Mouse (Mus musculus) embryonic facial prominence, embryonic 12.5 days (tissue): ENCODE measurements around the gene Necab2. TPM values are rescaled to one million over a fixed set of nuclear protein-coding genes. Genes with fewer than 3 reads are reported as not detected.
A peak's percentile ranks its signal among the peaks of the same experiment; 100 is the strongest.

ENCODE experiments used
- ATAC-seq: fragments of 200-750 bp; cut with Nextera tagmentation; 2 replicates; pipeline ENCODE4 v1.8.0; 2017; ENCODE audit not compliant: insufficient number of reproducible peaks, insufficient read depth, low FRiP score, low TSS enrichment
- H3K27ac ChIP-seq: fragments of 300-500 bp; sonication (generic); 2 replicates; pipeline ENCODE4 v1.5.1; 2016; ENCODE audit warnings: mild to moderate bottlenecking
- H3K27me3 ChIP-seq: fragments of 300-500 bp; sonication (generic); 2 replicates; pipeline ENCODE4 v1.6.1; 2016; ENCODE audit warnings: mild to moderate bottlenecking, moderate library complexity
- H3K36me3 ChIP-seq: fragments of 300-500 bp; sonication (generic); 2 replicates; pipeline ENCODE4 v1.6.1; 2016; ENCODE audit warnings: mild to moderate bottlenecking
- H3K4me1 ChIP-seq: fragments of 300-500 bp; sonication (generic); 2 replicates; pipeline ENCODE4 v1.6.1; 2016
- H3K4me2 ChIP-seq: fragments of 300-500 bp; sonication (generic); replicated peaks from 2 replicates; pipeline ENCODE4 v1.6.1; 2016; ENCODE audit warnings: mild to moderate bottlenecking, moderate library complexity
- H3K4me3 ChIP-seq: fragments of 300-500 bp; sonication (generic); 2 replicates; pipeline ENCODE4 v1.5.1; 2016; ENCODE audit warnings: mild to moderate bottlenecking
- H3K9ac ChIP-seq: fragments of 300-500 bp; sonication (generic); 2 replicates; pipeline ENCODE4 v1.6.1; 2016; ENCODE audit warnings: mild to moderate bottlenecking, moderate library complexity
- H3K9me3 ChIP-seq: fragments of 300-500 bp; sonication (generic); 2 replicates; pipeline ENCODE4 v1.6.1; 2016; ENCODE audit warnings: mild to moderate bottlenecking, moderate library complexity
- WGBS: fragments of 180-500 bp; shearing (Covaris S2); methylation state at CpG from one replicate; pipeline ENCODE4 v1.1.7; 2016; 5-methylcytosine and 5-hydroxymethylcytosine counted together
- polyA plus RNA-seq: library from polyadenylated mRNA; unstranded; fragments of >200 nt; fragmentation: Nextera tagmentation; extraction: Ambion mirVana; gene quantifications from 2 replicates; pipeline ENCODE4 v1.2.1, GENCODE M21; 2016

The Necab2 gene
- polyA plus RNA-seq, 1 experiment from 2014 or later: 12.5 TPM

DNA sequence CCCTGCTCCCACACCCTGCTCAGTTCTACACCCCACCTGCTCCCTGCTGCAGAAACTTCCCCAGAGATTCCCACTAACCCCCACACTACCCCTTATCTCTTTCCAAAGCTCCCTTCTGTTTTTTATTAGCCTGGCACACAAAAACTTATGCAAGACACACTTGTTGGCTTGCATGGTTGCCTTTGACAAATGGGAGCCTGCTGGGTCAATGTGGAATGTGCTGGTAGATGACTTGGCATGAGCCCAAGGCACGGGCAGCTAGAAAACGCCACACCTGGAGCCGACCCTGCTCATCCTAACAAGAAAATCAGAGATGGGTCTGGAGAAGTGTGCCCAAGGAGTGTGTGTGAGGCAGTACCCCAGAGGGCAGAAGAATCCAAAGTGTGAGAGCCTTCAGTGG is 17.0 kb upstream of the Necab2 start:
- Histone ChIP-seq H3K27me3 (no peaks in the 10 kb centered on the region), H3K4me1 (0 out of 2 replicates have a peak, but pooled peaks cover 3% of the 10 kb centered on the region), H3K4me2 (no peak overlapping the region), H3K27ac (no peak overlapping the region), H3K9ac (no peak overlapping the region), H3K9me3 (no peaks in the 10 kb centered on the region), H3K4me3 (no peak overlapping the region), H3K36me3 (no peaks in the 10 kb centered on the region)
- no peak for ATAC-seq
- 84% methylated on average over 3 of the region's 3 CpGs for WGBS

DNA sequence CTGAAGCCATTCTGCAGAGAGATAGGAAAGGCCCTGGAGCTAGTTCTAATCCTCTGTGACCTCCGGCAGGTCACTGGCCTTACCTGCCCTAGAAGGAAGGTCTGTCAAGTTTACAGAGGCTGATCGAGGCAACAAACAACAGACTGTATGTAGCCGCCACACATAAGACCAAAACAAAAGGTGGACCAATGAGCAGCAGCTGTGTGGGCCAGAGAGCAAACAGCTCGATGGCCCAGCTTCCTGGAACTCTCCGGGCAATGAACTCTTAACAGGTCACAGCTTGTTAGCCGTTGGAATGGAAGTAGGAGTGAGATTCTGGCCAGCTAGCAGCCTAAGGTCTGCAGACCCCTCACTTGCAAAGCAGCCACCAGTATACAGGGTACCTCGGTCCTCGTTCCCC is 16.3 kb upstream of the Necab2 start:
- Histone ChIP-seq H3K9me3 (no peaks in the 10 kb centered on the region), H3K4me3 (no peak overlapping the region), H3K36me3 (no peaks in the 10 kb centered on the region), H3K4me1 (0 out of 2 replicates have a peak, but pooled peaks cover 3% of the 10 kb centered on the region), H3K27ac (no peak overlapping the region), H3K4me2 (no peak overlapping the region), H3K9ac (no peak overlapping the region), H3K27me3 (no peaks in the 10 kb centered on the region)
- 65% methylated on average over 8 of the region's 8 CpGs for WGBS
- no peak for ATAC-seq

DNA sequence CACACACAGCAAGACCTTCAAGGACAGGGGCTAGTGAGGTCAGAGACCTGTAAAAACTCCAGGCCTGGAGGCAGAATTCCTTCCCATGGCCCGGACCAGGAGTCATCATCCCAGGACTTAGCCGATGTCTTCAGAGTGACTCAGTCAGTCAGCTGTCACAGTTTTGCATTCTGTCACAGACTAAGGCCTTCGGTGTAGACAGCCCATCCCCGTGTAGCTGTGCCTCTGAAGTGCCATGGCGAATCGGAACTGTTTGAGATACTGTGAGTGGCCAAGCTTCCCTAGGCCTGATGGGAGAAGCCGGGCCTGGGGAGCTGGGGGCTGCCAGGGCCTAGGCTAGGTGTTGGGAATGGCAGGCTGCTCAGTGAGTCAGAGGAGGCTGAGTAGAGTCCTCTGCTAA is 15.8 kb upstream of the Necab2 start:
- no peak overlapping the region for H3K9ac ChIP-seq
- no peak for ATAC-seq
- 83% methylated on average over 7 of the region's 7 CpGs for WGBS

DNA sequence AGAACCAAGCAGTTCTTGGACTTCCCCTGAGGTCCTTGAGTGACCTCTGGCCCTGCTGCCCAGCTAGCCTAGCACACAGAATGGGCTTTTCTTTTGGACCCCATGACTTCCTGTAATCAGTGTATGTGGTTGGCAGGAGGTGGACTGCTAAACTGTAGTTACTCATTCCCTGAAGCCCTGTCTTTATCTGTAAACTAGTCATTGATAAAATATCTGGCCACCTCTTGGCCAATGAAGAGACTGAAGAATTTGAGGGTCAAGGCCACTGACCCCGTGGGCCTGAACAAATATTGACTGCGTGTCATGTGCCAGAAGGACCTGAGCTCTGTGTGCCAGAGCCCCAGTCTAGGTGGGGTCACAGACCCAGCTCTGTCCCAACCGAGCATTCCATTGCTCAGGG is 14.1 kb upstream of the Necab2 start:
- Histone ChIP-seq H3K36me3 (no peaks in the 10 kb centered on the region), H3K4me2 (no peak overlapping the region), H3K9me3 (no peaks in the 10 kb centered on the region), H3K27me3 (no peaks in the 10 kb centered on the region), H3K9ac (no peak overlapping the region), H3K4me1 (0 out of 2 replicates have a peak, but pooled peaks cover 3% of the 10 kb centered on the region), H3K4me3 (no peak overlapping the region), H3K27ac (no peak overlapping the region)
- WGBS: 29% methylated on average over 3 of the region's 3 CpGs
- ATAC-seq: no peak

More for the DNA sequence above, 15.8 kb upstream of the Necab2 start:
- Histone ChIP-seq H3K4me3 (no peak overlapping the region), H3K4me1 (0 out of 2 replicates have a peak, but pooled peaks cover 3% of the 10 kb centered on the region), H3K9me3 (no peaks in the 10 kb centered on the region), H3K36me3 (no peaks in the 10 kb centered on the region), H3K27me3 (no peaks in the 10 kb centered on the region), H3K4me2 (no peak overlapping the region), H3K27ac (no peak overlapping the region)

DNA sequence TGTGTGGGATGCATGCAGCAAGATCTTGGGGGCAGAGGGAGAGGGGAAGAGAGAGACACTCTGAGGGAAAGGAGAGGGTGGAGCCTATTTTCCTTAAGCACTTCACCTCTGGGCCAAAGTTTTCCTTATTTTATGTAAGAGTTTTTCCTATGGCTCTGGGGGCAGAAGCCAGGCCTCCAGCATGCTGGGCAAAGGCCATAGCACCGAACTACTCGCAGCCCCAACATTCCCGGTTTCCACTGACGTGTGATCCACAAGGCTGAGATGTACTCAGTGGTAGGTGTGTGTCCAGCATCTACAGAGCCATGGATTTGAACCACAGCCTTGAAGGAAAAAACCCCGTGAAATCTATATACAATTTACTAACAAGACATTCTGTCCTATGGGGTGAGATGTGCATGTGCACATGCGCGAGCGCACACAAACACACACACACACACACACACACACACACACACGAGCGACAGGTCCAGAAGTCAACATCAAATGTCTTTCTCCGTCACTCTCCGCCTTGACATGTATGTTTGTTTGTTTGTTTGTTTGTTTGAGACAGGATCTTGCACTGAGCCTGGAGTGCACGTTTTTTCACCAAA is 12.8 kb upstream of the Necab2 start, which contains the start of gene Osgin1:
Gene Osgin1, plus strand, starts transcription at position 543 of the 593 bp plus-strand sequence.
- Histone ChIP-seq H3K9ac (no peak within 1 kb of the TSS), H3K9me3 (no peaks in the 10 kb centered on the region), H3K36me3 (no peaks in the 10 kb centered on the region), H3K4me3 (no peak within 1 kb of the TSS), H3K4me1 (0 out of 2 replicates have a peak, but pooled peaks cover 3% of the 10 kb centered on the region), H3K4me2 (no peak within 1 kb of the TSS), H3K27me3 (no peaks in the 10 kb centered on the region), H3K27ac (no peak within 1 kb of the TSS)
- no peak for ATAC-seq
- WGBS: 89% methylated on average over 13 of the region's 13 CpGs

DNA sequence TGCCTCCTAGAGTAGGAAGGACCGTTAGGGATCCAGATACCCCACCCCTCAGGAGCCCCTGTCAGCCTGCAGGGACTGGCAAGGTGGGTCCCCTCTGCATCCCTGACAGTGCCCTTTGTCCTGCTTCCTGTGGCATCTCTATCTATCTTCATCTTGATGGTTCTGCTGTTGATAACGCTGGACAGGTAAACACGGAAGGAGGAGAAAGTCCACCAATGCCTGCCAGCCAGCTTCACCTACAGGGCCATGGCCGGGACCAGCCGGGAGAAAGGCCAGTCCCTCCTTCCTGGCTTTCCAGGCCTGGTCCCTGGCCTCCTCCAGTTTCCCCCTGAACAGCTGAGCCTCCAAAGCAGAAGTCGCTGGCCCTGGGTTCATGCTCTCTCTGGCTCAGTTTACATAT is 11.9 kb upstream of the Necab2 start:
- no peak overlapping the region for H3K27ac ChIP-seq
- H3K4me3 ChIP-seq: no peak overlapping the region
- 85% methylated on average over 6 of the region's 6 CpGs for WGBS
- ATAC-seq: no peak
- H3K36me3 ChIP-seq: no peaks in the 10 kb centered on the region
- H3K4me1 ChIP-seq: 0 out of 2 replicates have a peak, but pooled peaks cover 3% of the 10 kb centered on the region
- no peak overlapping the region for H3K9ac ChIP-seq
- H3K4me2 ChIP-seq: no peak overlapping the region
- H3K27me3 ChIP-seq: no peaks in the 10 kb centered on the region
- no peaks in the 10 kb centered on the region for H3K9me3 ChIP-seq

DNA sequence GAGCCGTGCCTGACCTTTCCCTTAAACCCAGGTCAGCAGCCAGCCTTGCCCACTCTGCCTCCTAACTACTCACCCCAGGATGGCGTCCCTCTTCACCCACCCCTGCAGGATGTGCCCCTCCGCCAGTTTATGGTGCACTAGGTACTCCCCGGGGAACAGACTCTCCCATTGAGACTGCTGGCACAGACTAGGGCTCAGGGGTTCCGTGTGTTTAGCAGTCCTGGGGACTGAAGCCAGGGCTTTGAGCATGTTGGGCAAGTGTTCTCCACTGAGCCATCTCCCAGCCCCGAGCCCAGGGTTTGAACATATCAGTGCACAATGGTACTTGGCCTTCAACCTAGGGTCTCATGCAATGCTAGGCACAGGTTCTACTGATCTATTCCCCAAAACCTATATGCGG is 11.0 kb upstream of the Necab2 start:
- Histone ChIP-seq H3K36me3 (no peaks in the 10 kb centered on the region), H3K27me3 (no peaks in the 10 kb centered on the region), H3K4me3 (no peak overlapping the region), H3K4me1 (0 out of 2 replicates have a peak, but pooled peaks cover 3% of the 10 kb centered on the region), H3K9ac (no peak overlapping the region), H3K9me3 (no peaks in the 10 kb centered on the region), H3K4me2 (no peak overlapping the region), H3K27ac (no peak overlapping the region)
- ATAC-seq: no peak
- WGBS: 73% methylated on average over 7 of the region's 7 CpGs

DNA sequence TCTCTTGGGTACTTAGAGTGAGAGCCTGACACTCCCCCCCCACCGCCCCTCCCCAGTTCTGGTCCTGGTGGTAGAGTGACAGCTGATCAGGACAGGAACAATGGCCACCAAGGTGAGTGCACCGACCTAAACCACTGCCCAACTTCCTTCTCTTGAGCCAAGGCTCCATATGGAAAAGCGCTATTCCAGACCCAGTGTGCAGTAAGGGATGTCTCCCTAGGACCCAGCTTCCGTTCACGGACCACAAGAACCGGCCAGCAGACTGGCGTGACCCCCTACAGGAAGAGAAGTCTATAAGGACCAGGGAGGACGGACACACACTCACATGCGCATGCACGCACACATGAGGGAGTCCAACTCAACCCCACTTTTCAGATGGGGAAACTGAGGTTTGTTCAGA is 10.2 kb upstream of the Necab2 start:
- WGBS: 88% methylated on average over 10 of the region's 10 CpGs
- Histone ChIP-seq H3K27ac (no peak overlapping the region), H3K36me3 (no peaks in the 10 kb centered on the region), H3K9ac (no peak overlapping the region), H3K4me1 (peaks cover 7% of the 10 kb centered on the region; the same call in 1 of the 2 replicates), H3K4me3 (no peak overlapping the region), H3K9me3 (no peaks in the 10 kb centered on the region), H3K4me2 (no peak overlapping the region), H3K27me3 (no peaks in the 10 kb centered on the region)
- no peak for ATAC-seq

DNA sequence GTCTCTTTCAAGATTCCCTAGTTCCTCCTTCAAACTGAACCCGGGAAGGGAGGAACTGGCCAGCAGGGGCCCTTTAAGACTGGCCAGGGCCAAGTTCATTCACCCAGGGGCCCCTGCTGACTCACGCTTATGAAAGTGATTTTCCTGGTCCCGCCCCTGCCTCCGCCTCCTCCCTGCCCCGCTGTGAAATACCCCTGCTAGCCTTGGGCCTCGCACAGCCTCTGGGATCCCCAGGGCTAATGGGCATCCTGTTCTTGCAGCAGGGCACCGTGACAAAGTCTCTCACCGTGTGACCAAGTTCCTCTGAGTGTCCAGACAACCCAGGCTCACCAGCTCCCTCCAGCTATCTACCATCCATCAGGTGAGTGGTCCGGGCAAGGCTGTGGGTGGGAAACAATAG is 9.6 kb upstream of the Necab2 start:
- Histone ChIP-seq H3K36me3 (no peaks in the 10 kb centered on the region), H3K27me3 (no peaks in the 10 kb centered on the region), H3K4me2 (0 out of 2 replicates have a peak overlapping the region, but pooled peaks have one; percentile 10), H3K4me1 (peaks cover 7% of the 10 kb centered on the region; the same call in 1 of the 2 replicates), H3K27ac (no peak overlapping the region), H3K9ac (no peak overlapping the region), H3K9me3 (no peaks in the 10 kb centered on the region), H3K4me3 (no peak overlapping the region)
- 15% methylated on average over 9 of the region's 9 CpGs for WGBS
- no peak for ATAC-seq

DNA sequence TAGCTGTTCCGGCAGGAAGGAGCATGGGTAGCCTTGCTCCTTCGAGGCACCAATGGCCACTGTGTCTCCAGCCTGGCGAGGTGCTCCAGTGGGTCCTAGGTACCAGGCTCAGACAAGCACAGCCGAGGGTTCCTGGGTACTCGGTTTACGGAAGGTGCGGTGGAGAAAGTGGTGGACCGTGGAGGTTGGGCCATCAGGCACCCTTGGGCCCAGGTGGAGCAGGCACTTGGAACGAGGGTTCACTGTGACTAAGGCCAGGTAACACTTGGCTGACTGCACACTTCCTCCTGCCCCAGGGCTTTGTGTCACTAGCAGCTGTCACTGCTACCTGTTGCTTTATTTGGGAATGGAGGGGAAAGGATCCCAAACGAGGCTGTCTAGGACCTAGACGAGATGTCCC is 9.0 kb upstream of the Necab2 start:
- Histone ChIP-seq H3K9ac (no peak overlapping the region), H3K27me3 (peaks cover 3% of the 10 kb centered on the region; the same call in 1 of the 2 replicates), H3K27ac (no peak overlapping the region), H3K4me3 (no peak overlapping the region), H3K36me3 (no peaks in the 10 kb centered on the region), H3K4me1 (peaks cover 5% of the 10 kb centered on the region; the same call in 1 of the 2 replicates), H3K9me3 (no peaks in the 10 kb centered on the region), H3K4me2 (0 out of 2 replicates have a peak overlapping the region, but pooled peaks have one; percentile 10)
- 69% methylated on average over 11 of the region's 11 CpGs for WGBS
- no peak for ATAC-seq

DNA sequence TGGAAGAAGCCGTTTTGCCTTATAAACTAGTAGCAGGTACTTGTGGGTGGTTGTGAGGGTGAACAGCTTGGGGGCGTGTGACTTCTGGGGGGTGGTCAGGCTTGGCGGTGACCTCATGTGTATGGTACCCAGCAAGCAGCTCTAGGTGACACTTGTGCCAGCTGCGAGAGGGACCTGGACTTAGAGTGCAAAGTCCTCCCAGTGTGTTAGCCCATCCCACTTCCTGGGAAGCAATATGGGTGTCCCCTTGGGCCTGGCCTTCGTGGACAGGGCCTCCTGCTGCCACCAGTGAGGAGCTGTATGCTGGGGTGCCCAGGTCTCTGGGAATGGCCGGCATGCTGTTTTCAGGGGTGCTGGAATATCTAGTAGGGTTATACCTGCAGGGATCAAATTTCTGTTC is 7.6 kb upstream of the Necab2 start:
- Histone ChIP-seq H3K9me3 (no peaks in the 10 kb centered on the region), H3K4me2 (no peak overlapping the region), H3K4me3 (no peak overlapping the region), H3K27ac (no peak overlapping the region), H3K4me1 (peaks cover 5% of the 10 kb centered on the region; the same call in 1 of the 2 replicates), H3K36me3 (no peaks in the 10 kb centered on the region), H3K27me3 (peaks cover 3% of the 10 kb centered on the region; the same call in 1 of the 2 replicates), H3K9ac (no peak overlapping the region)
- ATAC-seq: no peak
- 72% methylated on average over 6 of the region's 6 CpGs for WGBS

DNA sequence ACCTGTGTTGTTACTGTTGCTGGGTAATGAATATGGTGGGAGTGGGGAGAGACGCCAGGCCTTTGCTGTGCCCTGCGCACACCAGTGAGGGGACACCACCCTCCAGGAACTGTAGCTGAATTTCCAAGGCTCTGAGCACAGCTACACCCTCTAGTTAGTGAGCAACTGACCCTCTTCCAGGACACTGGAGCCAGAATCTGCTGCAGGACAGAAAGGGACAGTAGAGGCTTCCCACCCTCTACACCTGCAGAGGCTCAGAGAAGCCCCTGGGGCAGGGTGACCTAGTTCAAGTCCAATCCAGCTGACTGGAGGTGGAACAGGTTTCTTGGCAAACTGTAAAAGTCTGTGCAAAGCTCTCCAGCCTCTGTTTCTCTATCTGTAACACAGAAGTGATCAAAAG is 7.1 kb upstream of the Necab2 start:
- peaks cover 5% of the 10 kb centered on the region; the same call in 1 of the 2 replicates for H3K4me1 ChIP-seq
- H3K9ac ChIP-seq: no peak overlapping the region
- peaks cover 3% of the 10 kb centered on the region; the same call in 1 of the 2 replicates for H3K27me3 ChIP-seq
- no peak overlapping the region for H3K4me2 ChIP-seq
- peak overlapping the region; percentile 13; the same call in 1 of the 2 replicates for H3K27ac ChIP-seq
- H3K9me3 ChIP-seq: no peaks in the 10 kb centered on the region
- WGBS: 87% methylated on average over 2 of the region's 2 CpGs
- H3K36me3 ChIP-seq: no peaks in the 10 kb centered on the region
- no peak for ATAC-seq
- H3K4me3 ChIP-seq: no peak overlapping the region
